ENCODE assay signal across 19 mouse cellular contexts in genomic region chr16:48799470-48799869, GRCm38 (mm10). TPM values are rescaled to one million over a fixed set of nuclear protein-coding genes. Genes with fewer than 3 reads are reported as not detected.
"Had no signal": no experiment of that assay in that cellular context is flagged by ENCODE, and none has a peak within 500 bp of the region (broad histone marks: within the 10 kb centered on the region; RNA-seq: fewer than 3 reads in every experiment).

No protein-coding gene starts in this region.

- ATAC-seq: intestine, postnatal 0 days; midbrain, embryonic 13.5 days had no signal

- H3K4me1 ChIP-seq: limb, embryonic 12.5 days; midbrain, embryonic 13.5 days; neural tube, embryonic 15.5 days had no signal

- H3K27ac ChIP-seq: kidney, postnatal 0 days; layer of hippocampus, adult 2 months; limb, embryonic 12.5 days; liver, embryonic 14.5 days; macrophage; midbrain, embryonic 13.5 days; neural tube, embryonic 15.5 days; stomach, postnatal 0 days had no signal

- DNase-seq: kidney, adult 9 months; kidney, postnatal 4 days; lung, embryonic 14.5 days; right cerebral cortex, adult 18-20 months; thymus, postnatal 14 days had no signal

- H3K4me3 ChIP-seq: layer of hippocampus, adult 2 months; limb, embryonic 12.5 days; midbrain, embryonic 13.5 days; myocyte; neural tube, embryonic 15.5 days had no signal

RNA-seq across cellular contexts. Expression of gene Retnlb, which starts 17.2 kb away (rescaled TPM):
- total RNA-seq: layer of hippocampus, adult 2 months; layer of hippocampus, postnatal 10 days; left cerebral cortex, postnatal 36 days; liver, adult 2 months had no signal
- polyA plus RNA-seq: kidney, postnatal 0 days; limb, embryonic 12.5 days; liver, adult 2 months; liver, embryonic 14.5 days; macrophage; midbrain, embryonic 13.5 days; myocyte; neural tube, embryonic 11.5 days; neural tube, embryonic 15.5 days; stomach, postnatal 0 days had no signal

RNA-seq across cellular contexts. Expression of gene Trat1, which starts 27.6 kb away (rescaled TPM):
- total RNA-seq: liver, adult 2 months had no signal
- polyA plus RNA-seq: kidney, postnatal 0 days; limb, embryonic 12.5 days; liver, embryonic 14.5 days; lung, embryonic 14.5 days; macrophage; myocyte; neural tube, embryonic 11.5 days; stomach, postnatal 0 days had no signal

RNA-seq across cellular contexts. Expression of gene Retnla, which starts 42.9 kb away (rescaled TPM):
- total RNA-seq: layer of hippocampus, adult 2 months; layer of hippocampus, postnatal 10 days; left cerebral cortex, postnatal 36 days had no signal
- polyA plus RNA-seq: intestine, postnatal 0 days; kidney, postnatal 0 days; limb, embryonic 12.5 days; liver, adult 2 months; liver, embryonic 14.5 days; macrophage; midbrain, embryonic 13.5 days; myocyte; neural tube, embryonic 11.5 days; neural tube, embryonic 15.5 days; stomach, postnatal 0 days had no signal
